Mouse (Mus musculus): ENCODE measurements around the gene C8g. TPM values are rescaled to one million over a fixed set of nuclear protein-coding genes. Genes with fewer than 3 reads are reported as not detected.

The C8g gene
- 1.8 TPM in 1 of 2 replicates, not detected in the other for polyA plus RNA-seq (2012; ENCODE audit: insufficient read depth, insufficient read length, missing spikeins)

GRCm38 (mm10) chr2:25501593-25502486 lies at the start of gene C8g:
TSS of gene C8g (minus strand) at chr2:25501719.
- TF ChIP-seq CTCF (IDR thresholded peaks at IDR 0.05; ENCODE audit: low read depth, low read length) = no peak
- no peak for TF ChIP-seq POLR2A (IDR thresholded peaks at IDR 0.05; ENCODE audit: borderline replicate concordance, low read depth, low read length)
- peak within 1 kb of the TSS; percentile 59 for H3K27ac ChIP-seq (ENCODE audit: insufficient read depth, low read depth, low read length)
- H3K4me3 ChIP-seq (ENCODE audit: insufficient read depth, low read length) = peak within 1 kb of the TSS; percentile 94
- peaks cover 32% of the 10 kb centered on the region for H3K4me1 ChIP-seq (ENCODE audit: control insufficient read depth, insufficient read depth, low read length)

- H3K27ac ChIP-seq (ENCODE audit: insufficient read depth, low read depth, low read length) = no peak overlapping the region
- peaks cover 22% of the 10 kb centered on the region for H3K4me1 ChIP-seq (ENCODE audit: control insufficient read depth, insufficient read depth, low read length)
- TF ChIP-seq CTCF (IDR thresholded peaks at IDR 0.05; ENCODE audit: low read depth, low read length) (peak; percentile 16; the same call in 1 of the 2 replicates), POLR2A (IDR thresholded peaks at IDR 0.05; ENCODE audit: borderline replicate concordance, low read depth, low read length) (no peak)
- H3K4me3 ChIP-seq (ENCODE audit: insufficient read depth, low read length) = no peak overlapping the region
These were observed 49.7 kb upstream of the C8g start for GRCm38 (mm10) chr2:25551186-25551585.

- TF ChIP-seq CTCF (IDR thresholded peaks at IDR 0.05; ENCODE audit: low read depth, low read length) (no peak), POLR2A (IDR thresholded peaks at IDR 0.05; ENCODE audit: borderline replicate concordance, low read depth, low read length) (no peak)
- H3K4me3 ChIP-seq (ENCODE audit: insufficient read depth, low read length) = peak overlapping the region; percentile 17; the same call in 1 of the 2 replicates
- H3K4me1 ChIP-seq (ENCODE audit: control insufficient read depth, insufficient read depth, low read length) = peaks cover 36% of the 10 kb centered on the region
- H3K27ac ChIP-seq (ENCODE audit: insufficient read depth, low read depth, low read length) = no peak overlapping the region
These were observed 47.8 kb upstream of the C8g start for GRCm38 (mm10) chr2:25549021-25549991.

GRCm38 (mm10) chr2:25546811-25547491 lies 45.4 kb upstream of the C8g start, which contains the start of gene Traf2:
TSS of gene Traf2 (minus strand) at chr2:25546940.
- H3K4me1 ChIP-seq (ENCODE audit: control insufficient read depth, insufficient read depth, low read length) = peaks cover 42% of the 10 kb centered on the region
- peak within 1 kb of the TSS; percentile 21 for H3K27ac ChIP-seq (ENCODE audit: insufficient read depth, low read depth, low read length)
- peak within 1 kb of the TSS; percentile 93 for H3K4me3 ChIP-seq (ENCODE audit: insufficient read depth, low read length)
- no peak for TF ChIP-seq CTCF (IDR thresholded peaks at IDR 0.05; ENCODE audit: low read depth, low read length)
- no peak for TF ChIP-seq POLR2A (IDR thresholded peaks at IDR 0.05; ENCODE audit: borderline replicate concordance, low read depth, low read length)

GRCm38 (mm10) chr2:25545996-25546810 lies 44.7 kb upstream of the C8g start:
- TF ChIP-seq CTCF (IDR thresholded peaks at IDR 0.05; ENCODE audit: low read depth, low read length) (no peak), POLR2A (IDR thresholded peaks at IDR 0.05; ENCODE audit: borderline replicate concordance, low read depth, low read length) (no peak)
- peak overlapping the region; percentile 21 for H3K27ac ChIP-seq (ENCODE audit: insufficient read depth, low read depth, low read length)
- H3K4me1 ChIP-seq (ENCODE audit: control insufficient read depth, insufficient read depth, low read length) = peaks cover 42% of the 10 kb centered on the region
- peak overlapping the region; percentile 93 for H3K4me3 ChIP-seq (ENCODE audit: insufficient read depth, low read length)

GRCm38 (mm10) chr2:25541644-25542367 lies 40.3 kb upstream of the C8g start:
- no peak for TF ChIP-seq CTCF (IDR thresholded peaks at IDR 0.05; ENCODE audit: low read depth, low read length)
- no peak for TF ChIP-seq POLR2A (IDR thresholded peaks at IDR 0.05; ENCODE audit: borderline replicate concordance, low read depth, low read length)
- H3K27ac ChIP-seq (ENCODE audit: insufficient read depth, low read depth, low read length) = no peak overlapping the region
- peaks cover 26% of the 10 kb centered on the region for H3K4me1 ChIP-seq (ENCODE audit: control insufficient read depth, insufficient read depth, low read length)
- no peak overlapping the region for H3K4me3 ChIP-seq (ENCODE audit: insufficient read depth, low read length)

GRCm38 (mm10) chr2:25540541-25540948 lies 39.0 kb upstream of the C8g start:
- Histone ChIP-seq H3K4me1 (ENCODE audit: control insufficient read depth, insufficient read depth, low read length) (peaks cover 22% of the 10 kb centered on the region), H3K4me3 (ENCODE audit: insufficient read depth, low read length) (no peak overlapping the region), H3K27ac (ENCODE audit: insufficient read depth, low read depth, low read length) (no peak overlapping the region)
- TF ChIP-seq POLR2A (IDR thresholded peaks at IDR 0.05; ENCODE audit: borderline replicate concordance, low read depth, low read length) (no peak), CTCF (IDR thresholded peaks at IDR 0.05; ENCODE audit: low read depth, low read length) (no peak)

GRCm38 (mm10) chr2:25536531-25536930 lies 35.0 kb upstream of the C8g start:
- TF ChIP-seq CTCF (IDR thresholded peaks at IDR 0.05; ENCODE audit: low read depth, low read length) = no peak
- TF ChIP-seq POLR2A (IDR thresholded peaks at IDR 0.05; ENCODE audit: borderline replicate concordance, low read depth, low read length) = no peak
- peaks cover 33% of the 10 kb centered on the region for H3K4me1 ChIP-seq (ENCODE audit: control insufficient read depth, insufficient read depth, low read length)
- no peak overlapping the region for H3K4me3 ChIP-seq (ENCODE audit: insufficient read depth, low read length)
- H3K27ac ChIP-seq (ENCODE audit: insufficient read depth, low read depth, low read length) = no peak overlapping the region

Data from bone marrow macrophage, adult 2 months (primary cell).